Mouse (Mus musculus): ENCODE data around the gene Vps26b. TPM values are rescaled to one million over a fixed set of nuclear protein-coding genes. Genes with fewer than 3 reads are reported as not detected.
A peak's percentile ranks its signal among the peaks of the same experiment; 100 is the strongest.

Gene Vps26b
- polyA plus RNA-seq, 1 experiment from 2014 or later: 55.9 TPM

- Histone ChIP-seq H3K4me1 (replicated peaks; ENCODE audit: control insufficient read depth, insufficient read depth, low read length) (peaks cover 8% of the 10 kb centered on the region), H3K4me2 (replicated peaks; ENCODE audit: low read depth, low read length) (peak overlapping the region; percentile 93), H3K27me3 (ENCODE audit: control insufficient read depth, insufficient read depth, low read length) (no peaks in the 10 kb centered on the region), H3K36me3 (ENCODE audit: control insufficient read depth, insufficient read depth, low read length) (no peaks in the 10 kb centered on the region), H3K27ac (ENCODE audit: low read depth, low read length) (peak overlapping the region; percentile 91), H3K9ac (ENCODE audit: low read depth, low read length) (peak overlapping the region; percentile 88), H3K4me3 (ENCODE audit: low read depth, low read length) (peak overlapping the region; percentile 85), H3K9me3 (ENCODE audit: control insufficient read depth, low read length) (no peaks in the 10 kb centered on the region)
- under 1% methylated on average over 49 of the region's 52 CpGs for WGBS
- peak; percentile 13; the same call in 1 of the 2 replicates for ATAC-seq (ENCODE audit: low FRiP score)
- peak; percentile 69 for DNase-seq (ENCODE audit: low spot score)
Observed at GRCm38 (mm10) chr9:27029022-27029827, 640 bp downstream of the Vps26b start.

- no peak overlapping the region for H3K9ac ChIP-seq (ENCODE audit: low read depth, low read length)
- DNase-seq (ENCODE audit: low spot score) (no peak), ATAC-seq (ENCODE audit: low FRiP score) (no peak)
- no peak overlapping the region for H3K27ac ChIP-seq (ENCODE audit: low read depth, low read length)
- no peaks in the 10 kb centered on the region for H3K9me3 ChIP-seq (ENCODE audit: control insufficient read depth, low read length)
- no peak overlapping the region for H3K4me2 ChIP-seq (replicated peaks; ENCODE audit: low read depth, low read length)
- WGBS: 85% methylated on average over 1 of the region's 1 CpGs
- no peak overlapping the region for H3K4me3 ChIP-seq (ENCODE audit: low read depth, low read length)
- peaks cover 5% of the 10 kb centered on the region for H3K4me1 ChIP-seq (replicated peaks; ENCODE audit: control insufficient read depth, insufficient read depth, low read length)
- no peaks in the 10 kb centered on the region for H3K36me3 ChIP-seq (ENCODE audit: control insufficient read depth, insufficient read depth, low read length)
- H3K27me3 ChIP-seq (ENCODE audit: control insufficient read depth, insufficient read depth, low read length): no peaks in the 10 kb centered on the region
Observed at GRCm38 (mm10) chr9:27026708-27027107, 3.2 kb downstream of the Vps26b start.

- H3K4me1 ChIP-seq (replicated peaks; ENCODE audit: control insufficient read depth, insufficient read depth, low read length): peaks cover 5% of the 10 kb centered on the region
- no peaks in the 10 kb centered on the region for H3K9me3 ChIP-seq (ENCODE audit: control insufficient read depth, low read length)
- H3K27me3 ChIP-seq (ENCODE audit: control insufficient read depth, insufficient read depth, low read length): no peaks in the 10 kb centered on the region
- ATAC-seq (ENCODE audit: low FRiP score): no peak
- no peak overlapping the region for H3K4me3 ChIP-seq (ENCODE audit: low read depth, low read length)
- 90% methylated on average over 4 of the region's 4 CpGs for WGBS
- H3K27ac ChIP-seq (ENCODE audit: low read depth, low read length): no peak overlapping the region
- no peak for DNase-seq (ENCODE audit: low spot score)
- H3K4me2 ChIP-seq (replicated peaks; ENCODE audit: low read depth, low read length): no peak overlapping the region
- H3K9ac ChIP-seq (ENCODE audit: low read depth, low read length): no peak overlapping the region
- H3K36me3 ChIP-seq (ENCODE audit: control insufficient read depth, insufficient read depth, low read length): 0 out of 2 replicates have a peak, but pooled peaks cover 2% of the 10 kb centered on the region
Observed at GRCm38 (mm10) chr9:27023681-27024080, 6.2 kb downstream of the Vps26b start.

- peaks cover 14% of the 10 kb centered on the region for H3K36me3 ChIP-seq (ENCODE audit: control insufficient read depth, insufficient read depth, low read length)
- H3K27ac ChIP-seq (ENCODE audit: low read depth, low read length): no peak overlapping the region
- no peak for DNase-seq (ENCODE audit: low spot score)
- no peaks in the 10 kb centered on the region for H3K4me1 ChIP-seq (replicated peaks; ENCODE audit: control insufficient read depth, insufficient read depth, low read length)
- no peak for ATAC-seq (ENCODE audit: low FRiP score)
- H3K4me2 ChIP-seq (replicated peaks; ENCODE audit: low read depth, low read length): no peak overlapping the region
- H3K27me3 ChIP-seq (ENCODE audit: control insufficient read depth, insufficient read depth, low read length): no peaks in the 10 kb centered on the region
- H3K9me3 ChIP-seq (ENCODE audit: control insufficient read depth, low read length): no peaks in the 10 kb centered on the region
- WGBS: 92% methylated on average over 10 of the region's 10 CpGs
- no peak overlapping the region for H3K9ac ChIP-seq (ENCODE audit: low read depth, low read length)
- no peak overlapping the region for H3K4me3 ChIP-seq (ENCODE audit: low read depth, low read length)
Observed at GRCm38 (mm10) chr9:27018961-27019360, 10.9 kb downstream of the Vps26b start.

GRCm38 (mm10) chr9:27011572-27011971 lies 18.3 kb downstream of the Vps26b start:
- 94% methylated on average over 4 of the region's 4 CpGs for WGBS
- Histone ChIP-seq H3K9ac (ENCODE audit: low read depth, low read length) (no peak overlapping the region), H3K27me3 (ENCODE audit: control insufficient read depth, insufficient read depth, low read length) (no peaks in the 10 kb centered on the region), H3K4me1 (replicated peaks; ENCODE audit: control insufficient read depth, insufficient read depth, low read length) (no peaks in the 10 kb centered on the region), H3K4me2 (replicated peaks; ENCODE audit: low read depth, low read length) (no peak overlapping the region), H3K4me3 (ENCODE audit: low read depth, low read length) (no peak overlapping the region), H3K27ac (ENCODE audit: low read depth, low read length) (no peak overlapping the region), H3K36me3 (ENCODE audit: control insufficient read depth, insufficient read depth, low read length) (peaks cover 23% of the 10 kb centered on the region), H3K9me3 (ENCODE audit: control insufficient read depth, low read length) (no peaks in the 10 kb centered on the region)
- ATAC-seq (ENCODE audit: low FRiP score): no peak
- DNase-seq (ENCODE audit: low spot score): no peak

- no peak overlapping the region for H3K9ac ChIP-seq (ENCODE audit: low read depth, low read length)
- H3K4me1 ChIP-seq (replicated peaks; ENCODE audit: control insufficient read depth, insufficient read depth, low read length): no peaks in the 10 kb centered on the region
- no peaks in the 10 kb centered on the region for H3K9me3 ChIP-seq (ENCODE audit: control insufficient read depth, low read length)
- H3K27ac ChIP-seq (ENCODE audit: low read depth, low read length): no peak overlapping the region
- H3K4me3 ChIP-seq (ENCODE audit: low read depth, low read length): no peak overlapping the region
- no peaks in the 10 kb centered on the region for H3K27me3 ChIP-seq (ENCODE audit: control insufficient read depth, insufficient read depth, low read length)
- 84% methylated on average over 5 of the region's 5 CpGs for WGBS
- H3K36me3 ChIP-seq (ENCODE audit: control insufficient read depth, insufficient read depth, low read length): peaks cover 12% of the 10 kb centered on the region
- DNase-seq (ENCODE audit: low spot score) (no peak), ATAC-seq (ENCODE audit: low FRiP score) (no peak)
- no peak overlapping the region for H3K4me2 ChIP-seq (replicated peaks; ENCODE audit: low read depth, low read length)
Observed at GRCm38 (mm10) chr9:27009231-27009630, 20.6 kb downstream of the Vps26b start.

- Histone ChIP-seq H3K36me3 (ENCODE audit: control insufficient read depth, insufficient read depth, low read length) (peaks cover 8% of the 10 kb centered on the region), H3K4me1 (replicated peaks; ENCODE audit: control insufficient read depth, insufficient read depth, low read length) (no peaks in the 10 kb centered on the region), H3K9me3 (ENCODE audit: control insufficient read depth, low read length) (no peaks in the 10 kb centered on the region), H3K27ac (ENCODE audit: low read depth, low read length) (no peak overlapping the region), H3K4me2 (replicated peaks; ENCODE audit: low read depth, low read length) (no peak overlapping the region), H3K4me3 (ENCODE audit: low read depth, low read length) (no peak overlapping the region), H3K9ac (ENCODE audit: low read depth, low read length) (no peak overlapping the region), H3K27me3 (ENCODE audit: control insufficient read depth, insufficient read depth, low read length) (no peaks in the 10 kb centered on the region)
- 89% methylated on average over 5 of the region's 5 CpGs for WGBS
- DNase-seq (ENCODE audit: low spot score) (no peak), ATAC-seq (ENCODE audit: low FRiP score) (no peak)
Observed at GRCm38 (mm10) chr9:27006866-27007265, 23.0 kb downstream of the Vps26b start.

- ATAC-seq (ENCODE audit: low FRiP score) (no peak), DNase-seq (ENCODE audit: low spot score) (no peak)
- no peaks in the 10 kb centered on the region for H3K27me3 ChIP-seq (ENCODE audit: control insufficient read depth, insufficient read depth, low read length)
- no peak overlapping the region for H3K4me2 ChIP-seq (replicated peaks; ENCODE audit: low read depth, low read length)
- H3K4me1 ChIP-seq (replicated peaks; ENCODE audit: control insufficient read depth, insufficient read depth, low read length): no peaks in the 10 kb centered on the region
- no peaks in the 10 kb centered on the region for H3K9me3 ChIP-seq (ENCODE audit: control insufficient read depth, low read length)
- no peak overlapping the region for H3K9ac ChIP-seq (ENCODE audit: low read depth, low read length)
- H3K4me3 ChIP-seq (ENCODE audit: low read depth, low read length): no peak overlapping the region
- WGBS: 77% methylated on average over 1 of the region's 1 CpGs
- no peak overlapping the region for H3K27ac ChIP-seq (ENCODE audit: low read depth, low read length)
- peaks cover 8% of the 10 kb centered on the region for H3K36me3 ChIP-seq (ENCODE audit: control insufficient read depth, insufficient read depth, low read length)
Observed at GRCm38 (mm10) chr9:27005933-27006332, 23.9 kb downstream of the Vps26b start.

- Histone ChIP-seq H3K4me2 (replicated peaks; ENCODE audit: low read depth, low read length) (no peak overlapping the region), H3K4me1 (replicated peaks; ENCODE audit: control insufficient read depth, insufficient read depth, low read length) (0 out of 2 replicates have a peak, but pooled peaks cover 3% of the 10 kb centered on the region), H3K27ac (ENCODE audit: low read depth, low read length) (no peak overlapping the region), H3K9ac (ENCODE audit: low read depth, low read length) (no peak overlapping the region), H3K9me3 (ENCODE audit: control insufficient read depth, low read length) (no peaks in the 10 kb centered on the region), H3K27me3 (ENCODE audit: control insufficient read depth, insufficient read depth, low read length) (no peaks in the 10 kb centered on the region), H3K4me3 (ENCODE audit: low read depth, low read length) (no peak overlapping the region), H3K36me3 (ENCODE audit: control insufficient read depth, insufficient read depth, low read length) (peaks cover 8% of the 10 kb centered on the region)
- WGBS: 93% methylated on average over 3 of the region's 3 CpGs
- no peak for ATAC-seq (ENCODE audit: low FRiP score)
- no peak for DNase-seq (ENCODE audit: low spot score)
Observed at GRCm38 (mm10) chr9:27005231-27005630, 24.6 kb downstream of the Vps26b start.

Data from hindbrain, embryonic 11.5 days (tissue).